Mouse (Mus musculus): Measurements from ENCODE around the gene Mettl24. TPM values are rescaled to one million over a fixed set of nuclear protein-coding genes. Genes with fewer than 3 reads are reported as not detected.
"Not testable (repeated sequence)": the region's sequence is repeated elsewhere in the genome, so short reads cannot be mapped to it uniquely, and the experiment has no call there.

Mettl24 gene
- polyA plus RNA-seq, 1 experiment from 2014 or later: 1.2 TPM

GRCm38 (mm10) chr10:40777171-40777570, 94.1 kb downstream of the Mettl24 start:
- no peaks in the 10 kb centered on the region for H3K9me3 ChIP-seq (ENCODE audit: control insufficient read depth, low read length)
- H3K4me3 ChIP-seq (ENCODE audit: low read depth, low read length): no peak overlapping the region
- no peak overlapping the region for H3K9ac ChIP-seq (ENCODE audit: low read length)
- ATAC-seq (replicated peaks; ENCODE audit: low FRiP score) (no peak), DNase-seq (ENCODE audit: low spot score) (no peak)
- H3K4me1 ChIP-seq (replicated peaks; ENCODE audit: control insufficient read depth, insufficient read depth, low read length): no peaks in the 10 kb centered on the region; the same call in 1 of the 2 replicates
- WGBS: 73% methylated on average over 2 of the region's 2 CpGs
- no peaks in the 10 kb centered on the region for H3K27me3 ChIP-seq (ENCODE audit: control insufficient read depth, insufficient read depth, low read length)
- H3K36me3 ChIP-seq (ENCODE audit: control insufficient read depth, insufficient read depth, low read length): no peaks in the 10 kb centered on the region
- H3K4me2 ChIP-seq (ENCODE audit: low read depth, low read length, severe bottlenecking): no peak overlapping the region
- no peak overlapping the region for H3K27ac ChIP-seq (ENCODE audit: low read depth, low read length)

GRCm38 (mm10) chr10:40778472-40778871, 95.4 kb downstream of the Mettl24 start:
- no peaks in the 10 kb centered on the region for H3K36me3 ChIP-seq (ENCODE audit: control insufficient read depth, insufficient read depth, low read length)
- no peaks in the 10 kb centered on the region; the same call in 1 of the 2 replicates for H3K4me1 ChIP-seq (replicated peaks; ENCODE audit: control insufficient read depth, insufficient read depth, low read length)
- no peak overlapping the region for H3K9ac ChIP-seq (ENCODE audit: low read length)
- DNase-seq (ENCODE audit: low spot score): no peak
- no peak overlapping the region for H3K4me3 ChIP-seq (ENCODE audit: low read depth, low read length)
- no peaks in the 10 kb centered on the region for H3K27me3 ChIP-seq (ENCODE audit: control insufficient read depth, insufficient read depth, low read length)
- H3K9me3 ChIP-seq (ENCODE audit: control insufficient read depth, low read length): no peaks in the 10 kb centered on the region
- ATAC-seq (replicated peaks; ENCODE audit: low FRiP score): no peak
- H3K4me2 ChIP-seq (ENCODE audit: low read depth, low read length, severe bottlenecking): no peak overlapping the region
- H3K27ac ChIP-seq (ENCODE audit: low read depth, low read length): no peak overlapping the region
- WGBS: 81% methylated on average over 4 of the region's 4 CpGs

- Histone ChIP-seq H3K4me2 (ENCODE audit: low read depth, low read length, severe bottlenecking) (no peak overlapping the region), H3K9ac (ENCODE audit: low read length) (no peak overlapping the region), H3K4me1 (replicated peaks; ENCODE audit: control insufficient read depth, insufficient read depth, low read length) (no peaks in the 10 kb centered on the region), H3K4me3 (ENCODE audit: low read depth, low read length) (no peak overlapping the region), H3K27me3 (ENCODE audit: control insufficient read depth, insufficient read depth, low read length) (no peaks in the 10 kb centered on the region), H3K36me3 (ENCODE audit: control insufficient read depth, insufficient read depth, low read length) (no peaks in the 10 kb centered on the region), H3K9me3 (ENCODE audit: control insufficient read depth, low read length) (no peaks in the 10 kb centered on the region), H3K27ac (ENCODE audit: low read depth, low read length) (no peak overlapping the region)
- DNase-seq (ENCODE audit: low spot score) (no peak), ATAC-seq (replicated peaks; ENCODE audit: low FRiP score) (no peak)
- 80% methylated on average over 3 of the region's 3 CpGs for whole genome bisulfite sequencing
These were observed 107.3 kb downstream of the Mettl24 start for GRCm38 (mm10) chr10:40790406-40790805.

- H3K36me3 ChIP-seq (ENCODE audit: control insufficient read depth, insufficient read depth, low read length): no peaks in the 10 kb centered on the region
- WGBS: 81% methylated on average over 3 of the region's 3 CpGs
- ATAC-seq (replicated peaks; ENCODE audit: low FRiP score): no peak
- H3K27ac ChIP-seq (ENCODE audit: low read depth, low read length): no peak overlapping the region
- H3K4me1 ChIP-seq (replicated peaks; ENCODE audit: control insufficient read depth, insufficient read depth, low read length): no peaks in the 10 kb centered on the region
- no peak overlapping the region for H3K9ac ChIP-seq (ENCODE audit: low read length)
- no peak overlapping the region for H3K4me3 ChIP-seq (ENCODE audit: low read depth, low read length)
- no peaks in the 10 kb centered on the region for H3K27me3 ChIP-seq (ENCODE audit: control insufficient read depth, insufficient read depth, low read length)
- H3K9me3 ChIP-seq (ENCODE audit: control insufficient read depth, low read length): no peaks in the 10 kb centered on the region
- DNase-seq (ENCODE audit: low spot score): no peak
- no peak overlapping the region for H3K4me2 ChIP-seq (ENCODE audit: low read depth, low read length, severe bottlenecking)
These were observed 109.0 kb downstream of the Mettl24 start for GRCm38 (mm10) chr10:40792115-40792514.

GRCm38 (mm10) chr10:40805221-40805620, 122.1 kb downstream of the Mettl24 start:
- no peak for ATAC-seq (replicated peaks; ENCODE audit: low FRiP score)
- no peaks in the 10 kb centered on the region for H3K36me3 ChIP-seq (ENCODE audit: control insufficient read depth, insufficient read depth, low read length)
- 84% methylated on average over 1 of the region's 1 CpGs for WGBS

GRCm38 (mm10) chr10:40806221-40806620, 123.1 kb downstream of the Mettl24 start:
- H3K9me3 ChIP-seq (ENCODE audit: control insufficient read depth, low read length): no peaks in the 10 kb centered on the region
- H3K36me3 ChIP-seq (ENCODE audit: control insufficient read depth, insufficient read depth, low read length): no peaks in the 10 kb centered on the region
- DNase-seq (ENCODE audit: low spot score) (no peak), ATAC-seq (replicated peaks; ENCODE audit: low FRiP score) (no peak)
- H3K4me1 ChIP-seq (replicated peaks; ENCODE audit: control insufficient read depth, insufficient read depth, low read length): no peaks in the 10 kb centered on the region
- no peak overlapping the region for H3K9ac ChIP-seq (ENCODE audit: low read length)
- no peak overlapping the region for H3K4me2 ChIP-seq (ENCODE audit: low read depth, low read length, severe bottlenecking)
- H3K4me3 ChIP-seq (ENCODE audit: low read depth, low read length): no peak overlapping the region
- no peaks in the 10 kb centered on the region for H3K27me3 ChIP-seq (ENCODE audit: control insufficient read depth, insufficient read depth, low read length)
- WGBS: 88% methylated on average over 4 of the region's 4 CpGs
- no peak overlapping the region for H3K27ac ChIP-seq (ENCODE audit: low read depth, low read length)

More at GRCm38 (mm10) chr10:40805221-40805620, 122.1 kb downstream of the Mettl24 start:
- H3K27ac ChIP-seq (ENCODE audit: low read depth, low read length): no peak overlapping the region
- no peaks in the 10 kb centered on the region for H3K4me1 ChIP-seq (replicated peaks; ENCODE audit: control insufficient read depth, insufficient read depth, low read length)
- no peaks in the 10 kb centered on the region for H3K9me3 ChIP-seq (ENCODE audit: control insufficient read depth, low read length)
- H3K9ac ChIP-seq (ENCODE audit: low read length): no peak overlapping the region
- DNase-seq (ENCODE audit: low spot score): no peak
- H3K27me3 ChIP-seq (ENCODE audit: control insufficient read depth, insufficient read depth, low read length): no peaks in the 10 kb centered on the region
- no peak overlapping the region for H3K4me2 ChIP-seq (ENCODE audit: low read depth, low read length, severe bottlenecking)
- H3K4me3 ChIP-seq (ENCODE audit: low read depth, low read length): no peak overlapping the region

GRCm38 (mm10) chr10:40809411-40809910, 126.4 kb downstream of the Mettl24 start:
- not testable (repeated sequence) for H3K27ac ChIP-seq (ENCODE audit: low read depth, low read length); ATAC-seq (replicated peaks; ENCODE audit: low FRiP score); H3K9me3 ChIP-seq (ENCODE audit: control insufficient read depth, low read length); H3K4me3 ChIP-seq (ENCODE audit: low read depth, low read length); H3K4me1 ChIP-seq (replicated peaks; ENCODE audit: control insufficient read depth, insufficient read depth, low read length); H3K36me3 ChIP-seq (ENCODE audit: control insufficient read depth, insufficient read depth, low read length); H3K9ac ChIP-seq (ENCODE audit: low read length); H3K27me3 ChIP-seq (ENCODE audit: control insufficient read depth, insufficient read depth, low read length); DNase-seq (ENCODE audit: low spot score); H3K4me2 ChIP-seq (ENCODE audit: low read depth, low read length, severe bottlenecking)
- 28% methylated on average over 5 of the region's 5 CpGs for WGBS

GRCm38 (mm10) chr10:40813627-40814026, 130.5 kb downstream of the Mettl24 start:
- Histone ChIP-seq H3K4me1 (replicated peaks; ENCODE audit: control insufficient read depth, insufficient read depth, low read length) (no peaks in the 10 kb centered on the region), H3K9ac (ENCODE audit: low read length) (no peak overlapping the region), H3K9me3 (ENCODE audit: control insufficient read depth, low read length) (no peaks in the 10 kb centered on the region), H3K36me3 (ENCODE audit: control insufficient read depth, insufficient read depth, low read length) (no peaks in the 10 kb centered on the region), H3K27ac (ENCODE audit: low read depth, low read length) (no peak overlapping the region), H3K4me2 (ENCODE audit: low read depth, low read length, severe bottlenecking) (no peak overlapping the region), H3K4me3 (ENCODE audit: low read depth, low read length) (no peak overlapping the region), H3K27me3 (ENCODE audit: control insufficient read depth, insufficient read depth, low read length) (no peaks in the 10 kb centered on the region)
- no peak for DNase-seq (ENCODE audit: low spot score)
- WGBS: 57% methylated on average over 4 of the region's 4 CpGs
- no peak for ATAC-seq (replicated peaks; ENCODE audit: low FRiP score)

GRCm38 (mm10) chr10:40816471-40816870, 133.4 kb downstream of the Mettl24 start:
- Histone ChIP-seq H3K4me3 (ENCODE audit: low read depth, low read length) (no peak overlapping the region), H3K36me3 (ENCODE audit: control insufficient read depth, insufficient read depth, low read length) (no peaks in the 10 kb centered on the region), H3K27ac (ENCODE audit: low read depth, low read length) (no peak overlapping the region), H3K27me3 (ENCODE audit: control insufficient read depth, insufficient read depth, low read length) (no peaks in the 10 kb centered on the region), H3K9me3 (ENCODE audit: control insufficient read depth, low read length) (no peaks in the 10 kb centered on the region), H3K4me1 (replicated peaks; ENCODE audit: control insufficient read depth, insufficient read depth, low read length) (no peaks in the 10 kb centered on the region), H3K9ac (ENCODE audit: low read length) (no peak overlapping the region), H3K4me2 (ENCODE audit: low read depth, low read length, severe bottlenecking) (no peak overlapping the region)
- ATAC-seq (replicated peaks; ENCODE audit: low FRiP score): no peak
- no peak for DNase-seq (ENCODE audit: low spot score)
- WGBS: 64% methylated on average over 6 of the region's 6 CpGs

All from forebrain, embryonic 11.5 days (tissue).